ENCODE assay signal across 17 mouse cellular contexts in genomic region chr3:152402671-152403066, GRCm38 (mm10). TPM values are rescaled to one million over a fixed set of nuclear protein-coding genes. Genes with fewer than 3 reads are reported as not detected.
DNase-seq lines count a peak whose midpoint lies in the region; ATAC-seq and TF ChIP-seq lines count a peak whose summit lies in the region.
"Had no signal": no experiment of that assay in that cellular context is flagged by ENCODE, and none has a peak within 500 bp of the region (broad histone marks: within the 10 kb centered on the region; RNA-seq: fewer than 3 reads in every experiment).

No protein-coding gene starts in this region.

- DNase-seq in heart, adult 2 months, result no peak
- DNase-seq in heart, adult 8-10 months (ENCODE audit: low spot score), result no peak
- DNase-seq in layer of hippocampus, adult 2 months (ENCODE audit: low spot score in 2 of 2), result no peak
- DNase-seq in layer of hippocampus, adult 8-10 months (ENCODE audit: low spot score in 2 of 2), result no peak
- no peak for DNase-seq in stomach, postnatal 0 days (ENCODE audit: low spot score)
- no peak for DNase-seq in cerebellum, postnatal 4 days (ENCODE audit: low spot score in 2 of 2)
- no peak for DNase-seq in lung, postnatal 36 days
- DNase-seq: right cerebral cortex, postnatal 14 days; thymus, postnatal 25 days had no signal

- no peak for TF ChIP-seq CTCF in heart, adult 2 months (IDR thresholded peaks at IDR 0.05)
- no peak for TF ChIP-seq CTCF in layer of hippocampus, adult 2 months (conservative IDR thresholded peaks at IDR 0.05)
- TF ChIP-seq CTCF in stomach, postnatal 0 days (IDR thresholded peaks at IDR 0.05; ENCODE audit: low read depth), result no peak

- H3K4me3 ChIP-seq in heart, adult 2 months, result no peak overlapping the region
- no peak overlapping the region for H3K4me3 ChIP-seq in layer of hippocampus, adult 2 months
- H3K4me3 ChIP-seq in intestine, embryonic 16.5 days (ENCODE audit: low read length), result no peak overlapping the region
- no peak overlapping the region for H3K4me3 ChIP-seq in stomach, postnatal 0 days (ENCODE audit: low read depth, low read length)
- H3K4me3 ChIP-seq: left cerebral cortex, adult 2 months; limb, embryonic 10.5 days; liver, embryonic 15.5 days; midbrain, embryonic 10.5 days; neural tube, embryonic 13.5 days had no signal

- no peaks in the 10 kb centered on the region for H3K27me3 ChIP-seq in heart, adult 2 months (ENCODE audit: control insufficient read depth, insufficient read depth, low read length)
- no peaks in the 10 kb centered on the region for H3K27me3 ChIP-seq in intestine, embryonic 16.5 days (replicated peaks; ENCODE audit: control insufficient read depth, insufficient read depth, low read length)
- no peaks in the 10 kb centered on the region for H3K27me3 ChIP-seq in stomach, postnatal 0 days (ENCODE audit: control insufficient read depth, insufficient read depth, low read length)
- H3K27me3 ChIP-seq: liver, embryonic 15.5 days; neural tube, embryonic 13.5 days; Patski had no signal

- TF ChIP-seq EP300 in heart, adult 2 months (IDR thresholded peaks at IDR 0.05; ENCODE audit: insufficient read depth, low read depth, low read length), result no peak
- TF ChIP-seq EP300 in stomach, postnatal 0 days (optimal IDR thresholded peaks at IDR 0.05), result no peak

- TF ChIP-seq POLR2A in heart, adult 2 months (IDR thresholded peaks at IDR 0.05; ENCODE audit: insufficient read depth, low read depth, low read length), result no peak

- intact Hi-C loops in heart, adult 2 months (cut with DNase I), result no loop called here

- ATAC-seq in intestine, embryonic 16.5 days, result no peak
- no peak for ATAC-seq in stomach, postnatal 0 days (ENCODE audit: low FRiP score, low TSS enrichment)

- peak overlapping the region; percentile 15 for H3K27ac ChIP-seq in heart, adult 2 months
- H3K27ac ChIP-seq in layer of hippocampus, adult 2 months, result peak overlapping the region; percentile 87
- H3K27ac ChIP-seq in intestine, embryonic 16.5 days (ENCODE audit: low read length), result peak overlapping the region; percentile 2; the same call in 1 of the 2 replicates
- H3K27ac ChIP-seq in stomach, postnatal 0 days (replicated peaks), result peak overlapping the region; percentile 37; the same call in 1 of the 2 replicates
- H3K27ac ChIP-seq: hindbrain, embryonic 14.5 days; left cerebral cortex, adult 2 months; limb, embryonic 10.5 days; liver, embryonic 15.5 days; midbrain, embryonic 10.5 days; neural tube, embryonic 13.5 days had no signal

- peaks cover 11% of the 10 kb centered on the region for H3K79me2 ChIP-seq in heart, adult 2 months (replicated peaks; ENCODE audit: control insufficient read depth, insufficient read depth, low read length)

- H3K36me3 ChIP-seq in heart, adult 2 months (ENCODE audit: control insufficient read depth, insufficient read depth, low read length), result peaks cover 32% of the 10 kb centered on the region
- H3K36me3 ChIP-seq in intestine, embryonic 16.5 days (ENCODE audit: control insufficient read depth, insufficient read depth, low read length), result no peaks in the 10 kb centered on the region
- no peaks in the 10 kb centered on the region for H3K36me3 ChIP-seq in stomach, postnatal 0 days (ENCODE audit: control insufficient read depth, insufficient read depth, low read length)
- H3K36me3 ChIP-seq: liver, embryonic 15.5 days; neural tube, embryonic 13.5 days had no signal

- no peak overlapping the region for H3K4me2 ChIP-seq in intestine, embryonic 16.5 days (ENCODE audit: low read depth, low read length)
- no peak overlapping the region for H3K4me2 ChIP-seq in stomach, postnatal 0 days (replicated peaks; ENCODE audit: low read depth)
- H3K4me2 ChIP-seq: hindbrain, embryonic 14.5 days; neural tube, embryonic 13.5 days had no signal

- H3K9me3 ChIP-seq in intestine, embryonic 16.5 days (ENCODE audit: control insufficient read depth, low read length), result no peaks in the 10 kb centered on the region
- H3K9me3 ChIP-seq in stomach, postnatal 0 days (ENCODE audit: control insufficient read depth, low read length), result no peaks in the 10 kb centered on the region
- H3K9me3 ChIP-seq: limb, embryonic 10.5 days; liver, embryonic 15.5 days; midbrain, embryonic 10.5 days; neural tube, embryonic 13.5 days had no signal

- peaks cover 24% of the 10 kb centered on the region for H3K4me1 ChIP-seq in heart, adult 2 months (ENCODE audit: control insufficient read depth, insufficient read depth, low read length)
- peaks cover 44% of the 10 kb centered on the region for H3K4me1 ChIP-seq in intestine, embryonic 16.5 days (ENCODE audit: control insufficient read depth, insufficient read depth, low read length)
- no peaks in the 10 kb centered on the region; the same call in 1 of the 2 replicates for H3K4me1 ChIP-seq in stomach, postnatal 0 days (replicated peaks; ENCODE audit: control insufficient read depth, insufficient read depth)

- H3K9ac ChIP-seq in heart, adult 2 months (ENCODE audit: low read depth, low read length), result no peak overlapping the region
- no peak overlapping the region for H3K9ac ChIP-seq in intestine, embryonic 16.5 days (ENCODE audit: low read depth, low read length)
- no peak overlapping the region for H3K9ac ChIP-seq in stomach, postnatal 0 days (ENCODE audit: low read length)
- H3K9ac ChIP-seq: hindbrain, embryonic 14.5 days; liver, embryonic 15.5 days; neural tube, embryonic 13.5 days had no signal

- WGBS in heart, adult 2 months, result 70% methylated on average over 3 of the region's 3 CpGs
- WGBS in intestine, embryonic 16.5 days, result 82% methylated on average over 3 of the region's 3 CpGs
- 76% methylated on average over 3 of the region's 3 CpGs for WGBS in stomach, postnatal 0 days

RNA-seq across cellular contexts. Expression of gene Zzz3, which starts 7.4 kb away (rescaled TPM):
- total RNA-seq in heart, adult 2 months (2021), result 10 to 100 TPM; 20.8 to 23.1 TPM
- polyA plus RNA-seq in heart, adult 2 months (2012; rRNA removed), result 10.4 and 16.6 TPM in 2 replicates
- 10 to 100 TPM; 20.3 to 24.4 (median 22.7) TPM for total RNA-seq in heart, adult 8-10 months (2022)
- 10 to 100 TPM; 45.3 to 45.7 TPM for total RNA-seq in layer of hippocampus, adult 2 months (2021)
- 10 to 100 TPM; 45.9 to 51.5 (median 47.7) TPM for total RNA-seq in layer of hippocampus, adult 8-10 months (2022)
- 30.7 and 31.6 TPM in 2 replicates for polyA plus RNA-seq in intestine, embryonic 16.5 days (2015; fragmentation: Nextera tagmentation; extraction: Ambion mirVana)
- 19.0 and 22.8 TPM in 2 replicates for polyA plus RNA-seq in stomach, postnatal 0 days (2015; fragmentation: Nextera tagmentation; extraction: Ambion mirVana)

RNA-seq across cellular contexts. Expression of gene Usp33, which starts 56.4 kb away (rescaled TPM):
- total RNA-seq in heart, adult 2 months (2021), result 10 to 100 TPM; 23.1 to 24.3 TPM
- 9.0 and 19.6 TPM in 2 replicates for polyA plus RNA-seq in heart, adult 2 months (2012; rRNA removed)
- total RNA-seq in heart, adult 8-10 months (2022), result 10 to 100 TPM; 24.5 to 25.5 (median 24.6) TPM
- total RNA-seq in layer of hippocampus, adult 2 months (2021), result 100 to 1,000 TPM; 129 to 130 TPM
- total RNA-seq in layer of hippocampus, adult 8-10 months (2022), result 100 to 1,000 TPM; 110 to 141 (median 134) TPM
- polyA plus RNA-seq in intestine, embryonic 16.5 days (2015; fragmentation: Nextera tagmentation; extraction: Ambion mirVana), result 46.0 and 49.3 TPM in 2 replicates
- 15.7 and 16.1 TPM in 2 replicates for polyA plus RNA-seq in stomach, postnatal 0 days (2015; fragmentation: Nextera tagmentation; extraction: Ambion mirVana)

Comparison
In these comparisons a context has a peak if more than half of its experiments do, and no peak if none do; other contexts are left out.
1. H3K27ac ChIP-seq: peak in every context shown above with its lines; median percentile 87 in layer of hippocampus, adult 2 months; 37 in stomach, postnatal 0 days; 15 in heart, adult 2 months; 2 in intestine, embryonic 16.5 days.
2. RNA of gene Usp33, which starts 56.4 kb away (total RNA-seq): 110 to 141 TPM in layer of hippocampus, adult 8-10 months and 129 to 130 TPM in layer of hippocampus, adult 2 months; 24.5 to 25.5 TPM in heart, adult 8-10 months and 23.1 to 24.3 TPM in heart, adult 2 months; every median in the first group is over 4 times any median in the second.